Mouse (Mus musculus) bone marrow, adult 2 months (tissue): ENCODE data around the gene Tob2.

Source experiments
- CTCF ChIP-seq: fragments of 200-500 bp; IDR thresholded peaks from 2 replicates; pipeline ENCODE4 v1.5.1; 2011; ENCODE audit warnings: low read length, control low read depth; ENCODE audit not compliant: control insufficient read depth, insufficient read depth
- POLR2A ChIP-seq: fragments of 200-500 bp; IDR thresholded peaks from 2 replicates; pipeline ENCODE4 v1.6.1; 2011; ENCODE audit warnings: low read depth, mild to moderate bottlenecking, control low read depth, low read length, borderline replicate concordance; ENCODE audit not compliant: control insufficient read depth

DNA sequence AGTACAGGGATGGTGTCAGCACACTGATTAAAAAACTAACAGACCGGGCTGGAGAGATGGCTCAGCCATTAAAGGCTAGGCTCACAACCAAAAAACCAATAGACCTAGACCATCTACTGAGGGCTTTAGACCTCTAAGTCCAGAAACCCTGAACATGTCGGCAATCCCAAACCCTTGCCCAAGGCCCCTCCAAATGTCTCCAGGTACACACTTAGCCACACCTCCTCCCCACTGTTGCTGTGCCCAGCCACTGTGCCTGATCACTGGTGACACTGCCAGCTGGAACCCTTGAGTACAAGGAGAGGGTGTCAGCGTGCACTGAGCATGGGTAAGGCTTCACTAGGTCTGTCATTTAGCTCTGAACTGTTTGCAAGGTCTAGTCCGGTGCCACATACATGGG is 60.2 kb downstream of the Tob2 start:
- TF ChIP-seq CTCF (no peak), POLR2A (no peak)
